Mouse (Mus musculus): ENCODE results near the gene Btbd2.

- no peak for TF ChIP-seq CTCF (conservative IDR thresholded peaks at IDR 0.05; ENCODE audit: low read length)
- no peak for TF ChIP-seq NANOG (IDR thresholded peaks at IDR 0.05; ENCODE audit: borderline replicate concordance, low read length)
These were observed 43.2 kb upstream of the Btbd2 start for GRCm38 (mm10) chr10:80700038-80700504.

Data from E14TG2a.4 (cell line).